Mouse (Mus musculus) T-helper 2 cell (primary cell): Measurements from ENCODE around the gene E030018B13Rik.

Source experiments
- in situ Hi-C: fragments of 300-600 bp; cut with MboI, MseI; formaldehyde crosslinking; loops from one replicate; pipeline ENCODE4 v1.15.1; 2025; ENCODE audit warnings: high pct_unique_total_duplicates

Gene E030018B13Rik

GRCm38 (mm10) chr7:63913724-63914692 lies 2.6 kb upstream of the E030018B13Rik start:
- in situ Hi-C loops = loop anchor here (10.0 kb wide), 1 partner anchor 159 kb away; no protein-coding TSS in a partner anchor

- in situ Hi-C loops = loop anchor here (5.0 to 10.0 kb wide), 2 partner anchors 58 to 160 kb away; no protein-coding TSS in a partner anchor
These were observed 1.8 kb upstream of the E030018B13Rik start for GRCm38 (mm10) chr7:63914891-63915290.

GRCm38 (mm10) chr7:63917693-63918092 lies 1.0 kb downstream of the E030018B13Rik start:
- in situ Hi-C loops = loop anchor here (5.0 to 10.0 kb wide), 2 partner anchors 60 to 163 kb away; no protein-coding TSS in a partner anchor

DNA sequence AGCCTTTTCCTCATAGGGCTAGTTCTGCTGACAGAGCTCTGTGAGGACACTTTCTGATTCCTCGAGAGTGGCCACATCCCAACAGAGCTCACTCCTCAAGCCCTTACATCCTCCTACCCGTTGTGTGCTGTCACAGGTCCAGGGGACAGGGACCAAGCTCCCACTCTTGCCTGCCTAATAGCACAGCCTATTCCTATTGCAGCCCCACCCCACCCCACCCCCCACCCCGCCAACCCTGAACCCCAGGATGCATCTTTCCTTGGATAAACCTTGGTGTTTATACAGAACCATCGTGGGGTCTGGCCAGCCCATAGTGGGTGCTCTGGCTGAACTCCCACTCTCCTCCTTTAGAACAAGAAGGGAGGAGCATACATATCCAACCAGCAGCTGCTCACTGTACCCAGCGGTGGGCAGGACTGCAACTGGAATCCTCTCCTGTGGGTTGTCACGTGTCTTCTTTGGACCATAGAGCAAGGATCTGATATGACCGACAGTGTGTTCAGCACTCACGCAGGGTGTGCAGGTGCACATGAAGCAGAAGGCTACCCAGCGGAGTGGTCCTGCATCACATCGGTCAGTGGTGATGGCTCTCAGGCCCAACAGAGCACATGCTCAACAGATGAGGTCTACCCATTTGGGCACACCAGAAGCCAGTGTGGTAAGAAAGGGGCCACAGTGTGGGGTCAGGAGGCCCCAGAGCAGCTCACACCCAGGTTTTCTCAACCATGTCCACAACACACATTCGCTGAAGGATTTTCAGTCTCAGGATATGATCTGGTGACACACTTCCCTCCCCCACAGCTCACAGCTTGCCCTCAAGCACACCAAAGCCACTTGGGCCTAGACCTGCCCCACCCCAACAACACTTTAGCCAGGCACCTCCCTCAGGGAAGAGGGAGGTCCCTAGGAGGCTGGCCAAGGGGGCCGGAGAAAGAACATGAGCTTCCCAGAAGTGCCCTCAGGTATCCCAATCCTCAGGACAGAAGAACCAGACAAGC lies 2.4 kb downstream of the E030018B13Rik start:
- in situ Hi-C loops = loop anchor here (5.0 to 10.0 kb wide), 2 partner anchors 62 to 164 kb away; no protein-coding TSS in a partner anchor

GRCm38 (mm10) chr7:63921909-63922562 lies 5.4 kb downstream of the E030018B13Rik start:
- in situ Hi-C loops = no loop called here

GRCm38 (mm10) chr7:63922571-63922970 lies 5.9 kb downstream of the E030018B13Rik start:
- in situ Hi-C loops = no loop called here

- in situ Hi-C loops = no loop called here
These were observed 6.3 kb downstream of the E030018B13Rik start for GRCm38 (mm10) chr7:63922975-63923374.

GRCm38 (mm10) chr7:63924151-63924550 lies 7.5 kb downstream of the E030018B13Rik start:
- in situ Hi-C loops = no loop called here

DNA sequence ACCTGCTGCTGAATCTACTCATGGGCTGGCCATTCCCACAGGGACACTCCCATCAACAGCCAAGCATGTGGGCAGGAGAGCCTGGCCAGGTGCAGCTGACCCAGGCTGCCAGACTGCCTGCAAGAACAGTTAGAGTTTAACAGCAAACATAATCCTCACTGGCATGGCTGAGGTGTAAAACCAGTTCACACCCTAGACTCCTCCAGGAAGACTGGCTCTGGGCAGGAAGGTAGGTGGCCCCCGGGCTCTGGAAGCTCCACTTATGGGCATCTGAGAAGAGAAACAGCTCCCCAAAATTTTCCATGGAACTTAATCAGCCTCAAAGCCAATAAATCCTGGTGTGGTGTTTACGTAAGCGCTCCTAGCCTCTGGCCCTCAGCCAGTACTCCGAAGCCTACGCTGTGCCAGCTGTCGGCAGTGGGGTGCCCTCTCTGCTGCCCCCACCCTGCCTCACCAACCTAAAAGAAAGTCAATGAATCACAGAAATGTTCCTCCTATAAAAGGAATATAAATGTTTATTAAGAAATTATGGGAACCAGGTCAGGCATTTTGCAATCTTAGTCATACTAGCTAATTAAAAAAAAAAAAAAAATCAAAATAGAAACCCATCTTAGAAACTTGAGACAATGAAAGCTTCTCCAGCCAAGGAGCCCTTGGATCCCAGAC lies 8.2 kb downstream of the E030018B13Rik start:
- in situ Hi-C loops = loop anchor here (25.0 kb wide), 1 partner anchor 462 kb away; the partner anchor contains the start of genes Mcee and Mphosph10

- in situ Hi-C loops = loop anchor here (25.0 kb wide), 1 partner anchor 462 kb away; the partner anchor contains the start of genes Mcee and Mphosph10
These were observed 9.0 kb downstream of the E030018B13Rik start for GRCm38 (mm10) chr7:63925413-63926360.

- in situ Hi-C loops = loop anchor here (25.0 kb wide), 1 partner anchor 461 kb away; the partner anchor contains the start of genes Mcee and Mphosph10
These were observed 9.8 kb downstream of the E030018B13Rik start for GRCm38 (mm10) chr7:63926492-63926891.

DNA sequence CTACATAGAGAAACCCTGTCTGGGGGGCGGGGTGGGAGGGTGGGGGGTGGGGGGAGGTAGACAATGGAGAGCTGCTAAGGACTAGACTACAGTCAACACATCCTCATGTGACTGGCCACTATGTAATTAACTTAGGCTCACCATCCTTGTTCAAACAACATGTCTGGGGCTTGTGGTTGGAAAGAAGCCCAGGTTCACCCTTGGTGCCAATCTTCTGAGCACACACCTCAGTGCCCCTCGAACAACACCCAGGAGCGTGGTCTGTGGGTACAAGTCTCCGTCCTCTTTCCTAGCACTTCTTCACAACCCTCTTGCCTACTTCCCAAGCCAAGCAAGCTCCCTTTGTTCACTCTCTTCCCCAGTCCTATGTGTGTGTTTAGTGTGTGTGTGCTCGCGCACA lies 10.5 kb downstream of the E030018B13Rik start:
- in situ Hi-C loops = loop anchor here (25.0 kb wide), 1 partner anchor 460 kb away; the partner anchor contains the start of genes Mcee and Mphosph10

DNA sequence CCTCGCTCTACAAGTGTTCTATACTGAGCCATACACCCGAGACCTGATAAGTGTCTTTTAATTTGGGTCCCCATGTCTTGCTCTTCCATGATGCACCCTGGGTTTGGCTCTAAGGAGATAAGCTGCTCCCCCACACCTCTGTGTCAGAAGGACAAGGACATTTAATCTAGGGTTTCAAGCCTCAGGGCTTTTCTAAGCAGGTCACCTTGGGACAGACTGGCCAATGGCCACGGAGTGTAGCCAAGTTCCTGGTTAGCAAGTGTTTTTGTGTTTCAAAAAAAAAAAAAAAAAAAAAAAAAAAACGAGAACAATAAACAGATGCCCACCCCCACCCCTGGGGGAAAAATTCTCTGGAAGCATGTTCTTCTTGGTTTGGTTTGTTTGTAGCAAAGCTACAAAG lies 12.4 kb downstream of the E030018B13Rik start:
- in situ Hi-C loops = loop anchor here (25.0 kb wide), 1 partner anchor 458 kb away; the partner anchor contains the start of genes Mcee and Mphosph10

DNA sequence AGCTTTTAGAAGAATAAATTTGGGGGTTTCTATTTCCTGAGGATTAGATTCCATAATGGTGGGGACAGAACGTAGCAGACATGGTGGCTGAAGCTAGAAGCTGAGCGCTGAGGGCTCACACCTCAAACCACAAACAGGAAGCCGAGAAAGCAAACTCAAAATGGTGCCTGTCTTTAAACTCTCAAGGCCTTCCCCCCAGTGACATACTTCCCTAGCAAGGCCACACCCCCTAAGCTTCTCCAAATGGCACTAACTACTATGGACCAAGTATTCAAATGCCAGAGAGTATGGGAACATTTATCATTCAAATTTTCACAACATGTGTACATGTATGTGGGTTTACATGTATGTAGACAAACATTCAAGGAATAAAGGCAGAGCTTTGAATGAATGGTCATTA lies 13.5 kb downstream of the E030018B13Rik start:
- in situ Hi-C loops = loop anchor here (25.0 kb wide), 1 partner anchor 457 kb away; the partner anchor contains the start of genes Mcee and Mphosph10

GRCm38 (mm10) chr7:63930766-63931165 lies 14.1 kb downstream of the E030018B13Rik start:
- in situ Hi-C loops = loop anchor here (25.0 kb wide), 1 partner anchor 457 kb away; the partner anchor contains the start of genes Mcee and Mphosph10

DNA sequence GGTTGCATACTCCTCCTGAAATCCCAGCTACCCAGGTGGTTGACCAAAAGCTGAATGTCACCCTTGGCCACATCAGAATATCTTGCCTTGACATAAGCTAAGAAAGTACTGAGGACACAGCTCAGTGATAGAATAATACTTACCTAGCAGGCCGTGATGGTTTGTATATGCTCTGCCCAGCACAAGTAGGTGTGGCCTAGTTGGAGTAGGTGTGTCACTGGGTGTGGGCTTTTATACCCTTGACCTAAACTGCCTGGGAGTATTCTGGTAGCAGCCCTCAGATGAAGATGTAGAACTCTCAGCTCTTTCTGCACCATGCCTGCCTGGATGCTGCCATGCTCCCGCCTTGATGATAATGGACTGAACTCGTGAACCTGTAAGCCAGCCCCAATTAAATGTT lies 15.8 kb downstream of the E030018B13Rik start:
- in situ Hi-C loops = loop anchor here (25.0 kb wide), 1 partner anchor 455 kb away; the partner anchor contains the start of genes Mcee and Mphosph10

DNA sequence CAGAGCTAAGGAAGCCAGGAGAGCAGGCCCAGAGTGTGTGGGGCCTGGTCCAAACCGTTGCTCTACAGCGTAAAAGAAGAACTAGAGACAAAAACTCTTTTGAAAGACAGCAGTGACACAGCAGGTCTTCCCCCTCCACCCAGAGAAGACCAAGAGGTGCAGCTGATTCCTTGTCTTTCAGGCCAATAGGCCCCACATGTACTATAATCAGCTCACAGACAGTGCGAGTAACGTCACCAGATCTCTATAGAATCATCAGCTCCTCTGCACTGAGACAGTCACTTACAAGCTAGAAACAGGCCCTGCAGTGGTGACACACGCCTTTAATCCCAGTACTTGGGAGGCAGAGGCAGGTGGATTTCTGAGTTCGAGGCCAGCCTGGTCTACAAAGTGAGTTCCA lies 17.2 kb downstream of the E030018B13Rik start:
- in situ Hi-C loops = loop anchor here (25.0 kb wide), 1 partner anchor 453 kb away; the partner anchor contains the start of genes Mcee and Mphosph10

- in situ Hi-C loops = loop anchor here (25.0 kb wide), 1 partner anchor 453 kb away; the partner anchor contains the start of genes Mcee and Mphosph10
These were observed 17.9 kb downstream of the E030018B13Rik start for GRCm38 (mm10) chr7:63934530-63934929.
